Mouse (Mus musculus) heart, embryonic 16.5 days (tissue): ENCODE measurements around the gene Rhbdf2. TPM values are rescaled to one million over a fixed set of nuclear protein-coding genes. Genes with fewer than 3 reads are reported as not detected.

Experiments used
- ATAC-seq: fragments of 200-750 bp; cut with Nextera tagmentation; replicated peaks from 2 replicates; pipeline ENCODE4 v1.8.0; 2017; ENCODE audit warnings: moderate number of reproducible peaks; ENCODE audit not compliant: insufficient read depth, low FRiP score; ENCODE audit errors: extremely low read depth
- H3K27ac ChIP-seq: fragments of 300-500 bp; sonication (generic); 2 replicates; pipeline ENCODE4 v1.5.1; 2014; ENCODE audit warnings: mild to moderate bottlenecking, low read length, control low read depth, moderate library complexity
- H3K27me3 ChIP-seq: fragments of 300-500 bp; sonication (generic); 2 replicates; pipeline ENCODE4 v1.6.1; 2014; ENCODE audit warnings: low read length, mixed read lengths; ENCODE audit not compliant: control insufficient read depth, insufficient read depth
- H3K36me3 ChIP-seq: fragments of 300-500 bp; sonication (generic); 2 replicates; pipeline ENCODE4 v1.6.1; 2014; ENCODE audit not compliant: control insufficient read depth, insufficient read depth
- H3K4me1 ChIP-seq: fragments of 300-500 bp; sonication (generic); 2 replicates; pipeline ENCODE4 v1.6.1; 2014; ENCODE audit warnings: low read length, mixed read lengths; ENCODE audit not compliant: control insufficient read depth, insufficient read depth
- H3K4me2 ChIP-seq: fragments of 300-500 bp; sonication (generic); 2 replicates; pipeline ENCODE4 v1.6.1; 2014; ENCODE audit warnings: low read depth, mild to moderate bottlenecking, control low read depth, low read length
- H3K4me3 ChIP-seq: fragments of 300-500 bp; sonication (generic); 2 replicates; pipeline ENCODE4 v1.5.1; 2014; ENCODE audit warnings: mild to moderate bottlenecking, control low read depth, low read length
- H3K9ac ChIP-seq: fragments of 300-500 bp; sonication (generic); 2 replicates; pipeline ENCODE4 v1.6.1; 2014; ENCODE audit warnings: low read length, control low read depth
- H3K9me3 ChIP-seq: fragments of 300-500 bp; sonication (generic); replicated peaks from 2 replicates; pipeline ENCODE4 v1.6.1; 2016; ENCODE audit warnings: low read length; ENCODE audit not compliant: control insufficient read depth
- WGBS: fragments of 180-500 bp; shearing (Covaris S2); extraction: QIAGEN DNeasy Blood & Tissue Kit; methylation state at CpG from one replicate; pipeline ENCODE4 v1.1.7; 2014; 5-methylcytosine and 5-hydroxymethylcytosine counted together
- polyA plus RNA-seq: library from polyadenylated mRNA; unstranded; fragments of >200 nt; fragmentation: Nextera tagmentation; extraction: Ambion mirVana; gene quantifications from 2 replicates; pipeline ENCODE4 v1.2.1, GENCODE M21; 2015

Gene Rhbdf2
- polyA plus RNA-seq, 1 experiment from 2014 or later, result 9.9 TPM

GRCm38 (mm10) chr11:116591621-116592020, 35.2 kb downstream of the Rhbdf2 start:
- 0 out of 2 replicates have a peak, but pooled peaks cover 3% of the 10 kb centered on the region for H3K27me3 ChIP-seq
- peaks cover 4% of the 10 kb centered on the region; the same call in 1 of the 2 replicates for H3K4me1 ChIP-seq
- H3K4me2 ChIP-seq, result no peak overlapping the region
- no peak overlapping the region for H3K27ac ChIP-seq
- no peak overlapping the region for H3K9ac ChIP-seq
- ATAC-seq, result no peak
- H3K9me3 ChIP-seq, result no peaks in the 10 kb centered on the region
- 72% methylated on average over 4 of the region's 4 CpGs for WGBS
- H3K4me3 ChIP-seq, result no peak overlapping the region
- no peaks in the 10 kb centered on the region for H3K36me3 ChIP-seq

DNA sequence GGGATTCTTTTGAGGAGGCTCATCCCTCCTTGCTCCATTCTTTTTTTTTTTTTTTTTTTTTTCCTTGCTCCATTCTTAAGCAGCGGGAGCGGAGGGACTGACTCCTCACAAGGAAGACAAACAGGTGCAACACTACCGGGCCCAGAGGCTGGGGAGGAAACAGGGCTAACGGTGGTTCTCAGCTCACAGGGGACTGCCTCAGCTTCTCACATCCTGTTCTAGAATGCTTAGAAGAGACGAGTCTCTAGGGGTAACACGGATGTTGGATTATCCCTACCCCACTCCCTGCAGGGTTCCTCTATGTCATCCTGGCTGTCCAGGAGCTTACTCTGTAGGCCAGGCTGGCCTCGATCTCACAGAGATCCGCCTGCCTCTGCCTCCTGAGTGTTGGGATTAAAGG, 37.2 kb downstream of the Rhbdf2 start:
- 59% methylated on average over 8 of the region's 8 CpGs for WGBS
- H3K4me2 ChIP-seq, result no peak overlapping the region
- no peak overlapping the region for H3K4me3 ChIP-seq
- peaks cover 4% of the 10 kb centered on the region; the same call in 1 of the 2 replicates for H3K4me1 ChIP-seq
- H3K36me3 ChIP-seq, result no peaks in the 10 kb centered on the region
- H3K9me3 ChIP-seq, result no peaks in the 10 kb centered on the region
- no peak overlapping the region for H3K27ac ChIP-seq
- H3K9ac ChIP-seq, result no peak overlapping the region
- 0 out of 2 replicates have a peak, but pooled peaks cover 3% of the 10 kb centered on the region for H3K27me3 ChIP-seq
- no peak for ATAC-seq

DNA sequence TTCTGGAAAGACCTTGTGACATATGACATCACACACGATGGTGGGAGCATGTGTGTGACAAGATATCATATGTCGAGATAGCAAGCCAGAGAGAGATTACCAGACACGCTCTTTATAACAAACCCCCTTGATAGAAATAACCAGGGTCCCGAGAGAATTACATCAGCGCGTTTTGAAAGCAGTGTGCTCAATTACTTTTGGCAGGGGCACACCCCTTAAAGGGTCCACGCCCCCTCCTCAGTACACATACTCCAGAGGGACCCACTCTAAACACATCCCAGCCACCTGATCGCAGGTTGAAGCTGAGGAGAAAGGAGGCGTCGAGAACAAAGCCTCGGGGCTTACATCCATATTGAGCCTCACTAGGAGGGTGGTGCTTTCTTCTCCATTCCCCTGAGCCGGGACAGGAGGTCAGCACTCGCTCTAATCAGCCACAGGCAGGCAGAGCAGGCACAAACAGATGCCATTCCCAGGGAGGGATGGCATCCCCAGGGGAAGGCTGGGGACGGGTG, 37.7 kb downstream of the Rhbdf2 start:
- H3K27me3 ChIP-seq, result 0 out of 2 replicates have a peak, but pooled peaks cover 3% of the 10 kb centered on the region
- peaks cover 4% of the 10 kb centered on the region; the same call in 1 of the 2 replicates for H3K4me1 ChIP-seq
- H3K36me3 ChIP-seq, result no peaks in the 10 kb centered on the region
- no peak overlapping the region for H3K9ac ChIP-seq
- 21% methylated on average over 14 of the region's 14 CpGs for WGBS
- no peak overlapping the region for H3K4me3 ChIP-seq
- no peak for ATAC-seq
- H3K9me3 ChIP-seq, result no peaks in the 10 kb centered on the region
- 0 out of 2 replicates have a peak overlapping the region, but pooled peaks have one; percentile 3 for H3K4me2 ChIP-seq
- no peak overlapping the region for H3K27ac ChIP-seq

- no peaks in the 10 kb centered on the region for H3K9me3 ChIP-seq
- H3K27me3 ChIP-seq, result 0 out of 2 replicates have a peak, but pooled peaks cover 3% of the 10 kb centered on the region
- ATAC-seq, result peak; percentile 25; the same call in 1 of the 2 replicates
- no peak overlapping the region for H3K4me3 ChIP-seq
- 27% methylated on average over 23 of the region's 23 CpGs for WGBS
- H3K36me3 ChIP-seq, result no peaks in the 10 kb centered on the region
- no peak overlapping the region for H3K9ac ChIP-seq
- H3K4me2 ChIP-seq, result no peak overlapping the region
- no peak overlapping the region for H3K27ac ChIP-seq
- H3K4me1 ChIP-seq, result peaks cover 4% of the 10 kb centered on the region; the same call in 1 of the 2 replicates
Measured at GRCm38 (mm10) chr11:116586801-116587631, 39.8 kb downstream of the Rhbdf2 start.

- no peak within 1 kb of the TSS for H3K9ac ChIP-seq
- H3K27ac ChIP-seq, result no peak within 1 kb of the TSS
- ATAC-seq, result no peak
- H3K4me1 ChIP-seq, result peaks cover 4% of the 10 kb centered on the region; the same call in 1 of the 2 replicates
- no peaks in the 10 kb centered on the region for H3K9me3 ChIP-seq
- H3K36me3 ChIP-seq, result no peaks in the 10 kb centered on the region
- H3K4me2 ChIP-seq, result no peak within 1 kb of the TSS
- H3K27me3 ChIP-seq, result 0 out of 2 replicates have a peak, but pooled peaks cover 3% of the 10 kb centered on the region
- H3K4me3 ChIP-seq, result no peak within 1 kb of the TSS
- WGBS, result 69% methylated on average over 5 of the region's 5 CpGs
Measured at GRCm38 (mm10) chr11:116586310-116586709, 40.5 kb downstream of the Rhbdf2 start, which contains the start of gene Aanat. Gene Aanat, plus strand, starts transcription at chr11:116586432.

DNA sequence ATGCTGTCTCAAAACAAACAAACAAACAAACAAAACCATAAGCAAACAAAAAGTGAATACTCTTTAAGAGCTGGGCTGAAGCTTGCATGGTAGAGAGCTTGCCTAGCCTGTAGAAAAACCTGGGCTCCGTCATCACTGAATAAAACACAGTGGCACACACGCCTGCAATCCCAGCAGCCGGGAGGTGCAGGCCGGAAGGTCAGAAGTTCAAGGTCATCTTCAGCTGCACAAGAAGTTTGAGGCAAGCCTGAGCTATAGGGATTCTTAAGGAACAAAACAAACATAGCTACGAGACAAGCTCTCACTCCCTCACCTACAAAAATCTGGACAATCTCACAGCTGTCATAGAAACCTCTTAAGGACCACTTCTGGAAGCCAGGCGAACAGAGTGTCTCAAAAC, 41.1 kb downstream of the Rhbdf2 start:
- no peak overlapping the region for H3K4me3 ChIP-seq
- 53% methylated on average over 6 of the region's 6 CpGs for WGBS

GRCm38 (mm10) chr11:116581376-116581814, 45.4 kb downstream of the Rhbdf2 start, which contains the start of gene Ube2o:
Gene Ube2o, minus strand, starts transcription at chr11:116581447.
- peaks cover 14% of the 10 kb centered on the region; the same call in 1 of the 2 replicates for H3K4me1 ChIP-seq
- 2% methylated on average over 51 of the region's 51 CpGs for WGBS
- H3K4me3 ChIP-seq, result peak within 1 kb of the TSS; percentile 75
- peak; percentile 90 for ATAC-seq
- peak within 1 kb of the TSS; percentile 91 for H3K9ac ChIP-seq
- peak within 1 kb of the TSS; percentile 75 for H3K4me2 ChIP-seq
- peak within 1 kb of the TSS; percentile 43 for H3K27ac ChIP-seq
- H3K36me3 ChIP-seq, result no peaks in the 10 kb centered on the region
- no peaks in the 10 kb centered on the region for H3K9me3 ChIP-seq
- no peaks in the 10 kb centered on the region for H3K27me3 ChIP-seq

More for the DNA sequence above, 41.1 kb downstream of the Rhbdf2 start:
- no peaks in the 10 kb centered on the region for H3K9me3 ChIP-seq
- H3K4me1 ChIP-seq, result peaks cover 4% of the 10 kb centered on the region; the same call in 1 of the 2 replicates
- H3K36me3 ChIP-seq, result no peaks in the 10 kb centered on the region
- H3K27me3 ChIP-seq, result 0 out of 2 replicates have a peak, but pooled peaks cover 3% of the 10 kb centered on the region
- no peak overlapping the region for H3K27ac ChIP-seq
- no peak overlapping the region for H3K4me2 ChIP-seq
- no peak overlapping the region for H3K9ac ChIP-seq
- ATAC-seq, result no peak

DNA sequence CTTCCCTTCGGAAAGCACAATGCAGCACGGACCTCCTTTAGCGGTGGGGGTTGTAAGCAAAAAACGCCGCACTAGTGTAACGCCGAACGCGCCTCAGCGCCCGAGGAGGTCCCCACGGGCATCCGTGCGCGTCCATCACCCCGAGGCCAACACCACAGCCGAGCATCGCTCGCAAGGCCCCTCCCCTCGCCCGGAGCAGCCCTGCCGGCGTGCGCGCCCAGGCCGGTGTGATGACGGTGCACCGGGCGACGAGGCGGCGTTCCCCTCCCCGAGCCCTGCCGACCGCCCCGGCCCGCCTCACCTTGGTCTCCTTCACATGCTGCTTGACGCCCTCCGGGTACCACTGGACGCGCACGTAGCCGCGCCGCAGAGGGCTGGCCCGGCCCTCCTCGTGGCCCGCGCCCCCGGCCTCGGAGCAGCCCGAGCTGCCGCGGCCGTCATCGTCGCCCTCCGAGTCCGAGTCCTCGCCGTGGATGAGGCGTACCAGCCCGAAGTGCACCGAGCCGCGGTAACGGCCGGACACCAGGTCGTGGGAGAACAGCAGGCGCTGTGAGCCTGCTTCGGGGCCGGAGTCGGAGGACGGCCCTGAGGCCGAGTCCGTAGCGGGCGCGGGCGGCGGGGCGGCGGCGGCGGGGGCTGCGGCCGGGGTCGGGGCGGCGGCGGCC, 46.0 kb downstream of the Rhbdf2 start:
- peak overlapping the region; percentile 91 for H3K9ac ChIP-seq
- H3K4me3 ChIP-seq, result peak overlapping the region; percentile 75
- no peaks in the 10 kb centered on the region for H3K27me3 ChIP-seq
- no peaks in the 10 kb centered on the region for H3K36me3 ChIP-seq
- H3K9me3 ChIP-seq, result no peaks in the 10 kb centered on the region
- peak overlapping the region; percentile 43 for H3K27ac ChIP-seq
- peak overlapping the region; percentile 75 for H3K4me2 ChIP-seq
- peaks cover 19% of the 10 kb centered on the region for H3K4me1 ChIP-seq
- under 1% methylated on average over 71 of the region's 91 CpGs for WGBS
- ATAC-seq, result peak; percentile 64
